Mouse (Mus musculus): ENCODE measurements at regions not wholly inside any gene's neighbourhood (a gene's known extent, or its start where the extent isn't known, plus 50 kb on each side); places are given as distances from the start of the nearest gene placed in this dataset.
"Not testable (repeated sequence)": the region's sequence is repeated elsewhere in the genome, so short reads cannot be mapped to it uniquely, and the experiment has no call there.

DNA sequence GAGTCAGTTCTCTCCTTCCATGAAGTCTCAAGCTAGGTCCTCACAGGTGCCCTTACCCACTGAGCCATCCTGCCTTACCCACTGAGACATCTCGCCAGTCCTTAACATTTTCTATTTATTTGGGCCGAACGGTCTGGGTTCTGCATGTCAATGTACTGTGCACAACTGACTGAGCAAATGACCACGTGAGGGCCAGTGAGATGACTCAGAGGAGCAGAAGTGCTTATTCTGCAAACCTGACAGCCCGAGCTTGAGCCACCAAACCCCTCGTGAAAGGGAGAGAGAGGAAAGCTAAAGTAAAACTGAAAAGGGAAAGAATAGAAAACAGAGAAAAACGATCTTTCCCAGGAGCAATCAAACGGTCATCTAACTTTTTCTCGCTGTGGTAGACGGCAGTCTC, 52.2 kb upstream of the Nmd3 start:
- DNase-seq (ENCODE audit: inconsistent age in 2 of 2, low spot score in 1 of 2) = peak; percentile 34 to 72

DNA sequence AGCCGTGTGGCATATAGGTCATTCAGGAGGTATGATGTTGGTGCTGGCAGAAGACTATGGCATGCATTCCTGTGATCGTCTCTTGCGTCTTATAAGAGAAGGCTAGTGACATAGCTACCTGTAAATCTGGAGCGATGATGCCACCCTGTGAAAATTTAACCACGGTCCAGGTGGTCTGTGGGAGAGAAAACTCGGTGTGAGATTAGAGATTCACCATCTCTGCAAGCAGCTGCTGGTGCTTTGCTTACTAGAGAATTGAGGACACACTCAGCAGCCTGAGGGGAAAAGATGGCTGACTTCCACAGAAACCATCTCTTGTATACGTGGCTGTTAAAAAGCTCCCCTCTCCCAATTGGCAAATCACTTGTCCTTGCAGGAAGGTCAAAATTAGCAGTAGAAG, 54.0 kb upstream of the Nmd3 start:
- DNase-seq (ENCODE audit: inconsistent age in 2 of 2, low spot score in 1 of 2) = no peak

DNA sequence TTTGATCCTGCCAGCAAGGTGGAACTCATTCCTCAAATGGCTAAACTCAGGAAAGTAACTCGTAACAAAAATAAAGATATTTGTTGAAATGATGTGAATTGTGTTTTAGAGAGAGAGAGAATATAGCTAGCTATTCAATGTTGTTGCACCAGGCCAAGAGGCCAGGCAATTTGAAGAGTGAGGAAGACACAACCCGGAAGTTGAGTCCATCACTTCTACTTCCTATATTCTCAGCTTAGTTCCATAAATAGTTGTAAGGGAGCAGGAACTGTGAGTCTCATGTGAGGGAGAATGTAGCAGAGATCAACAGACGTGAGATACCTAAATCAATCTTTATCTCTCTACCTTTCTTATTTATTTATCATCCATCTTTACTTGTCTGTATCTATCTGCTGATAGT, 54.4 kb upstream of the Nmd3 start:
- no peak for DNase-seq (ENCODE audit: inconsistent age in 2 of 2, low spot score in 1 of 2)

DNA sequence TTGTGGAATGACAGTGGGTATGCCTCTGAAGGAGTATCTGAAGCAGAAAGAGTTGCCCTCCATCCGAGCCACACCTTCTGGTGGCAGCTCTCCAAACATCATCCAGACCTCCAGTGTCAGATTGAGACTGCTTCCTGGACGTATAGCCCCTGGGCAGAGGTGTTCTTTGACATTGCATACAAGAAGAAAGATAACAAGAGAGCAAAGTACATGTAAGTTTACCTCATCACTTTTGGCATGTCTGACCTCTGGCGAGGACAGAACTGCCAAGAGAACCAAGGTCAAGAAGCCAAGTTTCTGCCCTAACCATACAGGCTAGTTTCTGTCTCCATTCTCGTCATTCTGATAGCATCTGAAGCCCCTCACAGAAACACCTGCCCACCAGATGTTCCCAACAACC, 57.5 kb upstream of the Nmd3 start:
- DNase-seq (ENCODE audit: inconsistent age in 2 of 2, low spot score in 1 of 2) = peak in 1 of 2 experiments; percentile 14

DNA sequence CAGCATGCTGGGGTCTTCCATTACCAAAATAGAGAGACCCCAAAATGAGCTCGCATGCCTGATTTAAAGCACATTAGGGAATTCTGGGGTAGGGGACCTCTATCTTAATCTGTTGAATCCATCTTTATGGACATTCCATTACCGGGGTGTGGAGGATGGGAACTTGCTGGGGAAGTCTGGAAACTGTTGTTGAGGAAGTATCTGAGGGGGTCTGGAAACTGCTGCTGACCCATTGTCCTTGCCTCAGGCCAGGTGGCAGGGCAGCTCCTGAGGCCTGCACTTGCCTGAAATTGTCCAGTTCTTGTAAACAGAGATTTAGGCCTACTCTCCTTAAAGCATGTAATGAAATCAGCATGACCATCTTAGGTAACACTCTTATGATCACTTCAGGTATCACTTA, 59.4 kb upstream of the B3galnt1 start:
- no peak for DNase-seq (ENCODE audit: inconsistent age in 2 of 2, low spot score in 1 of 2)

DNA sequence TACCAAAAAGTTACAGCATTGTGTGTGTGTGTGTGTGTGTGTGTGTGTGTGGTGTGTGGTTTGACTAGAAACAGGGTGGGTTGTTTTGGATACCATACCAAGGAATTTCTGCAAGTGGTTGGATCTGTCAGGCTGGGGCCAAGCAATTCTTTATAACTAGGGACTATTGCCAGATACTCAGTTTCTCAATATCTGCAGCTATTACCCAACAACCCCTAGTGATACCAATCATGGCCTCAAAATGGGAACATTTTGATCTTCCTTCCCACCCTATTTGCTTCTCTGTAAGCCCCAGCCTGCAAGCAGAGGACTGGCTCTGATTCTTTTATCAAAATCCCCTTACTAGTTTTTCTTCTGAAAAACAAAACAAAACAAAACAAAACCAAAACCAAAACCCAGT, 58.8 kb upstream of the B3galnt1 start:
- DNase-seq (ENCODE audit: inconsistent age in 2 of 2, low spot score in 1 of 2) = peak in 1 of 2 experiments; percentile 86

DNA sequence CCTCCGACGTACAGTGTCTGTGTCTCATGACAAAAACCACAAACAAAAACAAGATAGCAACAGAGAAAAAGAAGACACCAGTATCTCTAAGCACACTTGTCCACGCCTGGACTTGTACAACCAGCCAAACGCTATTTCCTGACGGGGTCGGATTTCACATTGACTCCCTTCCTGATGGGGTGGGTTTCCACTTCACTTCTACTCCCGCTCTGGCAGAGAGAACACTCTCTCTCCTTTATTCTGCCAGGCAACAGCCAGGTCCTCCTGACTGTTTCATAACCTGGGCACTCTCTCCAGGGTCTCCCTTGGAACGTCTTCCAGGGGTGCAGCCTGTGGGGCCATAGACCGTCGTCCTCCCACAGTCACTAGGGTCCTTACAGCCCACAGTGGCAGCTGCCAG, 56.9 kb upstream of the B3galnt1 start:
- not testable (repeated sequence) for DNase-seq (ENCODE audit: inconsistent age in 2 of 2, low spot score in 1 of 2)

DNA sequence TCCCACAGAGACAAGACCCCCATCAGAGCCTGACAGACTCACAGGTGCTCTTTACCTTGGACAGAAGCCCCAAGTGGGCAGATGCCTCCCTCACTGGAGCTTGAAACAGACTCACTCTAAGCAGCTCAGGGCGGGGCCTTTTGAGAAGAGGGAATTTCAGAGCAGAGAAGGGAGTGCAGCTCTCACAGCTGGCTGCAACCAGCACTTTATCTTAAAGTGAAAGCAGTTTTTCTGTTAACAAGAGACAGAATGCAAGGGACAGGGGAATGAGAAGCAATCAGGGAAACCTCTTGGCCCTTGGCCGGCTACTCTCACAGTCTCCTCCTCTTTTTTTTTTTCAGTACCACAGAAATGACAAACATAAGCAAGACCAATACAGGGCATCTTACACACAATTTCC, 56.2 kb upstream of the B3galnt1 start:
- DNase-seq (ENCODE audit: inconsistent age in 2 of 2, low spot score in 1 of 2) = peak; percentile 32 to 78

DNA sequence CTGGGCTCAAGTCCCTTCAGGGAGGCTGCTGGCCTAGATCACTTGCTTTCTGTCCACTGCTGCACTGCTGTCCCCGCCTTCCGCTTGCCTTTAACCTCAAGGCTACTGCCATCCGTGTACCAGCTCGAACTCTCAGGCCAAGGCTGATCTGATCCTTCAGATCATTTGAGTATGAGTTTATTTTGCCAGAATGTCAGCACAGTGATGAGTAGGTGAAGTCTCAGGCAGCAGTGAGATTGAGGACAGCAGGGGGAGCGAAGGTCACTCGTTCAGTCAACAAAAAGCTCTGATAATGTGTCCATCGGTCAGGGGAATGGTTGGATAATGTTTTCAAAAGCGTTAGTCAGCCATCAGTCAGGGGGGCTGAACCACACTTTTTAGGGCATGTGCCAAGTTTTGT, 54.6 kb upstream of the B3galnt1 start:
- peak; percentile 72 to 93 for DNase-seq (ENCODE audit: inconsistent age in 2 of 2, low spot score in 1 of 2)

DNA sequence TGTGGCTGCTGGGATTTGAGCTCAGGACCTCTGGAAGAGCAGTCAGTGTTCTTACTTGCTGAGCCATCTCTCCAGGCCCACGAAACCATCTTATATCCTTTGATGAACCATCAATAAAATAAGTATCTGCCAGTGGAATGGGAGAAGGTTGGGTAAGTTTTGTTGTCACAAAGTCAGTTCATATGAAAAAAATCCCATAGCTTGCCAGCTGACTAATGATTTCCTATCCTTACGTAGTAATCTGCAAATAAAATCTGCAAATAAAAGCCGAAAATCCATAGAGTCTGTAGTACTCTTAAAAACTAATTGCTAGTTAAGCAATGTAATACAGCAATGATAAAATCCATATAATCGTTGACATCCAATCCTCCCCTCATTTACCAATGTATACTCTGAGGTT, 50.8 kb upstream of the B3galnt1 start:
- DNase-seq (ENCODE audit: inconsistent age in 2 of 2, low spot score in 1 of 2) = no peak
